Mouse (Mus musculus) right cerebral cortex, postnatal 25 days (tissue): ENCODE measurements around the gene Slc22a21.
"Not testable (repeated sequence)": the region's sequence is repeated elsewhere in the genome, so short reads cannot be mapped to it uniquely, and the experiment has no call there.

Experiments used
- DNase-seq: peaks from one replicate; pipeline ENCODE4 v3.0.0; 2022

Slc22a21 gene

GRCm38 (mm10) chr11:53979788-53980621 lies at the start of gene Slc22a21:
TSS of gene Slc22a21 (minus strand) at chr11:53980332.
- DNase-seq, result peak; percentile 26

GRCm38 (mm10) chr11:54028997-54029396 lies 48.9 kb upstream of the Slc22a21 start:
- DNase-seq, result no peak

- DNase-seq, result peak; percentile 72
These were observed 48.2 kb upstream of the Slc22a21 start, which contains the start of gene Slc22a4 for GRCm38 (mm10) chr11:54028044-54028951. TSS of gene Slc22a4 (minus strand) at chr11:54028090.

- DNase-seq, result no peak
These were observed 47.3 kb upstream of the Slc22a21 start for GRCm38 (mm10) chr11:54027131-54028043.

- no peak for DNase-seq
These were observed 46.4 kb upstream of the Slc22a21 start for GRCm38 (mm10) chr11:54026491-54027041.

GRCm38 (mm10) chr11:54021396-54022093 lies 41.4 kb upstream of the Slc22a21 start:
- no peak for DNase-seq

- no peak for DNase-seq
These were observed 39.0 kb upstream of the Slc22a21 start for GRCm38 (mm10) chr11:54018893-54019732.

- DNase-seq, result no peak
These were observed 37.5 kb upstream of the Slc22a21 start for GRCm38 (mm10) chr11:54017596-54017995.

- no peak for DNase-seq
These were observed 35.9 kb upstream of the Slc22a21 start for GRCm38 (mm10) chr11:54016051-54016450.

- DNase-seq, result no peak
These were observed 32.8 kb upstream of the Slc22a21 start for GRCm38 (mm10) chr11:54012961-54013360.

GRCm38 (mm10) chr11:54011255-54011654 lies 31.1 kb upstream of the Slc22a21 start:
- DNase-seq, result no peak

- no peak for DNase-seq
These were observed 28.3 kb upstream of the Slc22a21 start for GRCm38 (mm10) chr11:54008416-54008920.

- DNase-seq, result no peak
These were observed 27.6 kb upstream of the Slc22a21 start for GRCm38 (mm10) chr11:54007717-54008116.

GRCm38 (mm10) chr11:54006901-54007300 lies 26.8 kb upstream of the Slc22a21 start:
- DNase-seq, result no peak

GRCm38 (mm10) chr11:54006362-54006761 lies 26.2 kb upstream of the Slc22a21 start:
- not testable (repeated sequence) for DNase-seq

GRCm38 (mm10) chr11:54004734-54005133 lies 24.6 kb upstream of the Slc22a21 start:
- DNase-seq, result no peak

- DNase-seq, result no peak
These were observed 24.1 kb upstream of the Slc22a21 start for GRCm38 (mm10) chr11:54004221-54004620.

- peak; percentile 50 for DNase-seq
These were observed 22.9 kb upstream of the Slc22a21 start for GRCm38 (mm10) chr11:54002761-54003717.

- peak; percentile 67 for DNase-seq
These were observed 22.1 kb upstream of the Slc22a21 start for GRCm38 (mm10) chr11:54002147-54002760.
